Mouse (Mus musculus) hindbrain, embryonic 11.5 days (tissue): ENCODE measurements at regions not wholly inside any gene's neighbourhood (a gene's known extent, or its start where the extent isn't known, plus 50 kb on each side); places are given as distances from the start of the nearest gene placed in this dataset.

Experiments used
- ATAC-seq: fragments of 200-750 bp; cut with Nextera tagmentation; 2 replicates; pipeline ENCODE4 v1.8.0; 2017; ENCODE audit warnings: mild to moderate bottlenecking, moderate TSS enrichment, moderate library complexity; ENCODE audit not compliant: low FRiP score
- DNase-seq: peaks from one replicate; pipeline ENCODE4 v3.0.0-alpha.2; 2015; ENCODE audit warnings: low spot score
- H3K27ac ChIP-seq: fragments of 300-500 bp; sonication (generic); 2 replicates; pipeline ENCODE4 v1.5.1; 2014; ENCODE audit warnings: mild to moderate bottlenecking, low read depth, low read length
- H3K27me3 ChIP-seq: fragments of 300-500 bp; sonication (generic); 2 replicates; pipeline ENCODE4 v1.6.1; 2014; ENCODE audit warnings: mild to moderate bottlenecking, low read length, moderate library complexity, mixed read lengths; ENCODE audit not compliant: control insufficient read depth, insufficient read depth
- H3K36me3 ChIP-seq: fragments of 300-500 bp; sonication (generic); 2 replicates; pipeline ENCODE4 v1.6.1; 2014; ENCODE audit warnings: mild to moderate bottlenecking, low read length, moderate library complexity, mixed read lengths; ENCODE audit not compliant: control insufficient read depth, insufficient read depth
- H3K4me1 ChIP-seq: fragments of 300-500 bp; sonication (generic); replicated peaks from 2 replicates; pipeline ENCODE4 v1.6.1; 2014; ENCODE audit warnings: low read length, mixed read lengths; ENCODE audit not compliant: control insufficient read depth, insufficient read depth
- H3K4me2 ChIP-seq: fragments of 300-500 bp; sonication (generic); replicated peaks from 2 replicates; pipeline ENCODE4 v1.6.1; 2014; ENCODE audit warnings: mild to moderate bottlenecking, low read depth, low read length
- H3K4me3 ChIP-seq: fragments of 300-500 bp; sonication (generic); 2 replicates; pipeline ENCODE4 v1.5.1; 2014; ENCODE audit warnings: low read depth, low read length
- H3K9ac ChIP-seq: fragments of 300-500 bp; sonication (generic); 2 replicates; pipeline ENCODE4 v1.6.1; 2014; ENCODE audit warnings: low read depth, low read length
- H3K9me3 ChIP-seq: fragments of 300-500 bp; sonication (generic); 2 replicates; pipeline ENCODE4 v1.6.1; 2016; ENCODE audit warnings: low read length; ENCODE audit not compliant: control insufficient read depth
- WGBS: fragments of 180-500 bp; shearing (Covaris S2); extraction: QIAGEN DNeasy Blood & Tissue Kit; methylation state at CpG from one replicate; pipeline ENCODE4 v1.1.7; 2014; 5-methylcytosine and 5-hydroxymethylcytosine counted together

GRCm38 (mm10) chr11:31470681-31471414, 101.0 kb upstream of the Stc2 start:
- no peak overlapping the region for H3K4me2 ChIP-seq
- 68% methylated on average over 2 of the region's 2 CpGs for WGBS
- H3K9ac ChIP-seq = no peak overlapping the region
- H3K27me3 ChIP-seq = no peaks in the 10 kb centered on the region
- no peak overlapping the region for H3K27ac ChIP-seq
- ATAC-seq (no peak), DNase-seq (no peak)
- no peaks in the 10 kb centered on the region for H3K36me3 ChIP-seq
- no peaks in the 10 kb centered on the region for H3K9me3 ChIP-seq
- H3K4me1 ChIP-seq = no peaks in the 10 kb centered on the region
- H3K4me3 ChIP-seq = no peak overlapping the region

GRCm38 (mm10) chr11:31464844-31465243, 95.0 kb upstream of the Stc2 start:
- WGBS = 75% methylated on average over 1 of the region's 1 CpGs

GRCm38 (mm10) chr11:31462440-31462839, 92.6 kb upstream of the Stc2 start:
- Histone ChIP-seq H3K27me3 (no peaks in the 10 kb centered on the region), H3K9me3 (no peaks in the 10 kb centered on the region), H3K36me3 (no peaks in the 10 kb centered on the region), H3K4me1 (no peaks in the 10 kb centered on the region), H3K27ac (no peak overlapping the region), H3K9ac (no peak overlapping the region), H3K4me2 (no peak overlapping the region), H3K4me3 (no peak overlapping the region)
- ATAC-seq = no peak
- DNase-seq = no peak

More at GRCm38 (mm10) chr11:31464844-31465243, 95.0 kb upstream of the Stc2 start:
- no peaks in the 10 kb centered on the region for H3K4me1 ChIP-seq
- H3K9me3 ChIP-seq = no peaks in the 10 kb centered on the region
- no peak overlapping the region for H3K27ac ChIP-seq
- H3K27me3 ChIP-seq = no peaks in the 10 kb centered on the region
- H3K4me3 ChIP-seq = no peak overlapping the region
- no peak overlapping the region for H3K4me2 ChIP-seq
- ATAC-seq (no peak), DNase-seq (no peak)
- H3K36me3 ChIP-seq = no peaks in the 10 kb centered on the region
- no peak overlapping the region for H3K9ac ChIP-seq

GRCm38 (mm10) chr11:31461824-31462223, 92.0 kb upstream of the Stc2 start:
- no peaks in the 10 kb centered on the region for H3K36me3 ChIP-seq
- H3K4me3 ChIP-seq = no peak overlapping the region
- no peak overlapping the region for H3K9ac ChIP-seq
- no peak overlapping the region for H3K27ac ChIP-seq
- H3K9me3 ChIP-seq = no peaks in the 10 kb centered on the region
- DNase-seq (no peak), ATAC-seq (no peak)
- no peaks in the 10 kb centered on the region for H3K4me1 ChIP-seq
- H3K27me3 ChIP-seq = no peaks in the 10 kb centered on the region
- no peak overlapping the region for H3K4me2 ChIP-seq
- 86% methylated on average over 4 of the region's 4 CpGs for WGBS

GRCm38 (mm10) chr11:31461348-31461747, 91.5 kb upstream of the Stc2 start:
- H3K4me1 ChIP-seq = no peaks in the 10 kb centered on the region
- H3K27ac ChIP-seq = no peak overlapping the region
- H3K9ac ChIP-seq = no peak overlapping the region
- H3K4me2 ChIP-seq = no peak overlapping the region
- no peaks in the 10 kb centered on the region for H3K36me3 ChIP-seq
- H3K4me3 ChIP-seq = no peak overlapping the region
- no peak for DNase-seq
- ATAC-seq = no peak
- H3K27me3 ChIP-seq = no peaks in the 10 kb centered on the region
- no peaks in the 10 kb centered on the region for H3K9me3 ChIP-seq
- WGBS = 72% methylated on average over 3 of the region's 3 CpGs

- Histone ChIP-seq H3K36me3 (no peaks in the 10 kb centered on the region), H3K4me2 (no peak overlapping the region), H3K4me1 (no peaks in the 10 kb centered on the region), H3K27me3 (no peaks in the 10 kb centered on the region), H3K4me3 (no peak overlapping the region), H3K9me3 (no peaks in the 10 kb centered on the region), H3K27ac (no peak overlapping the region), H3K9ac (no peak overlapping the region)
- WGBS = 91% methylated on average over 2 of the region's 2 CpGs
- DNase-seq (no peak), ATAC-seq (no peak)
Observed at GRCm38 (mm10) chr11:31427374-31427773, 57.5 kb upstream of the Stc2 start.
